20 mouse cellular contexts compared by ENCODE assay signal in the genomic region with DNA sequence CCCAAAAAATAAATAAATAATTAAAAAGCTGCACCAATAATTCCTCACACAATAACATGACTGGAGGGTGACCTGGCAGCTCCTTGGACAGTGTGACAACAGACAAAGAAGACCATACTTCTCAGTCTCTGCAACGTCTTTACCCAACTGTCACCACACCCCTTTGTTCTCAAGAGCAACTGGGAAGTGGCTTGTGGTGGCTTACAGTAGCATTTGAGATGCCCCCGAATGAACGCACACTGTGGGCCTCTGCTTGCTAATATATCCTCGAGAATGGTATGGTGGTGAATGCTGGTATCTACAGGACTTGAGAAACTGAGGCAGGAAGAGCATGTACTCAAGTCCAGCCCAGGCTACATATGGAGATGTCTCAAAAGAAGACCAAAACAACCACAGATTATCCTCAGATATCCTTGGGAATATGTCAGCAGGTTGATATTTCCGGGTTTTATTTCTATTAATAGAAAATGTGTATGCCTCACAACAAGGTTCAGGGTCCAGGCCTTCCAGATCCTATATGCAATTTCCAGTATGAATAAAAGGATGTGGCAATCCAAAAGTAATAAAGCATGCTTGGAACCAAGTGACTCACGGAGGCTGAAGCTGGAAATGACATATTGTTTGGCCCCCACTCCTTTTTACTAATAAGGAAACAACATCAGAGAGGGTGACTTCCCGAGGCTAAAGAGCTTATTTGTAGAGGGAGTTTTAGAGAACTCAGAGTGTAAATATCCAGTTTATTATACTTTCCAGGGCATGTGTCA. TPM values are rescaled to one million over a fixed set of nuclear protein-coding genes. Genes with fewer than 3 reads are reported as not detected.
DNase-seq lines count a peak whose midpoint lies in the region; ATAC-seq and TF ChIP-seq lines count a peak whose summit lies in the region.
"Had no signal": no experiment of that assay in that cellular context is flagged by ENCODE, and none has a peak within 500 bp of the region (broad histone marks: within the 10 kb centered on the region; RNA-seq: fewer than 3 reads in every experiment).

No protein-coding gene starts in this region.

- H3K4me2 ChIP-seq in lung, embryonic 14.5 days, result no peak overlapping the region
- no peak overlapping the region for H3K4me2 ChIP-seq in forebrain, embryonic 14.5 days (ENCODE audit: low read length)
- H3K4me2 ChIP-seq: embryonic facial prominence, embryonic 15.5 days; limb, embryonic 15.5 days had no signal

- 0 out of 2 replicates have a peak overlapping the region, but pooled peaks have one; percentile 19 for H3K27ac ChIP-seq in lung, embryonic 14.5 days (ENCODE audit: low read depth)
- H3K27ac ChIP-seq in MEL (ENCODE audit: control insufficient read depth, low read depth, low read length), result peak overlapping the region; percentile 78
- H3K27ac ChIP-seq in forebrain, embryonic 14.5 days (ENCODE audit: low read depth, low read length), result no peak overlapping the region
- H3K27ac ChIP-seq: embryonic facial prominence, embryonic 15.5 days; forebrain, embryonic 10.5 days; limb, embryonic 15.5 days had no signal

- no peak overlapping the region for H3K4me3 ChIP-seq in lung, embryonic 14.5 days (ENCODE audit: low read depth, low read length)
- H3K4me3 ChIP-seq in MEL (ENCODE audit: control insufficient read depth in 1 of 2, insufficient read depth in 1 of 2, low read depth in 2 of 2, low read length in 2 of 2), result no peak overlapping the region
- no peak overlapping the region for H3K4me3 ChIP-seq in forebrain, embryonic 14.5 days (ENCODE audit: low read depth, low read length)
- H3K4me3 ChIP-seq: embryonic facial prominence, embryonic 15.5 days; forebrain, embryonic 10.5 days; limb, embryonic 15.5 days had no signal

- peak in 1 of 2 experiments; percentile 44; a peak in 1 of 4 replicates for TF ChIP-seq EP300 in MEL (IDR thresholded peaks at IDR 0.05; ENCODE audit: low read depth in 1 of 2, low read length in 2 of 2)

- H3K36me3 ChIP-seq in lung, embryonic 14.5 days (ENCODE audit: insufficient read depth), result no peaks in the 10 kb centered on the region
- peaks cover 0 to 56% of the 10 kb centered on the region in 2 experiments; a peak in 2 of 4 replicates for H3K36me3 ChIP-seq in MEL (ENCODE audit: control insufficient read depth in 1 of 2, insufficient read depth in 2 of 2, low read length in 2 of 2)
- no peaks in the 10 kb centered on the region for H3K36me3 ChIP-seq in forebrain, embryonic 14.5 days (ENCODE audit: control insufficient read depth, insufficient read depth, low read length)
- H3K36me3 ChIP-seq: embryonic facial prominence, embryonic 15.5 days; forebrain, embryonic 10.5 days; limb, embryonic 15.5 days had no signal

- WGBS in lung, embryonic 14.5 days, result 61% methylated on average over 7 of the region's 7 CpGs
- WGBS in forebrain, embryonic 14.5 days, result 82% methylated on average over 7 of the region's 7 CpGs

- H3K4me1 ChIP-seq in lung, embryonic 14.5 days (ENCODE audit: insufficient read depth), result no peaks in the 10 kb centered on the region
- H3K4me1 ChIP-seq in MEL (ENCODE audit: control insufficient read depth in 1 of 2, insufficient read depth in 2 of 2, low read length in 2 of 2), result peaks cover 34 to 61% of the 10 kb centered on the region in 2 experiments
- H3K4me1 ChIP-seq in forebrain, embryonic 14.5 days (ENCODE audit: control insufficient read depth, insufficient read depth, low read length), result no peaks in the 10 kb centered on the region
- H3K4me1 ChIP-seq: embryonic facial prominence, embryonic 15.5 days; forebrain, embryonic 10.5 days; limb, embryonic 15.5 days had no signal

- H3K9ac ChIP-seq in lung, embryonic 14.5 days, result no peak overlapping the region
- H3K9ac ChIP-seq in MEL (ENCODE audit: control insufficient read depth, low read depth, low read length, poor library complexity, severe bottlenecking), result peak overlapping the region; percentile 22; the same call in 1 of the 2 replicates
- no peak overlapping the region for H3K9ac ChIP-seq in forebrain, embryonic 14.5 days (ENCODE audit: low read length)
- H3K9ac ChIP-seq: embryonic facial prominence, embryonic 15.5 days; limb, embryonic 15.5 days had no signal

- no peaks in the 10 kb centered on the region for H3K9me3 ChIP-seq in lung, embryonic 14.5 days (ENCODE audit: low read depth, low read length)
- no peaks in the 10 kb centered on the region for H3K9me3 ChIP-seq in MEL (replicated peaks; ENCODE audit: insufficient read depth, low read length)
- no peaks in the 10 kb centered on the region for H3K9me3 ChIP-seq in forebrain, embryonic 14.5 days (replicated peaks; ENCODE audit: control insufficient read depth, low read length)
- H3K9me3 ChIP-seq: embryonic facial prominence, embryonic 15.5 days; forebrain, embryonic 10.5 days; limb, embryonic 15.5 days had no signal

- TF ChIP-seq CTCF in lung, embryonic 14.5 days (IDR thresholded peaks at IDR 0.05; ENCODE audit: low read depth), result no peak
- no peak for TF ChIP-seq CTCF in MEL (IDR thresholded peaks at IDR 0.05 in 2 of 3, conservative IDR thresholded peaks at IDR 0.05 in 1 of 3; ENCODE audit: control insufficient read depth in 1 of 3, insufficient read depth in 1 of 3, low read depth in 2 of 3, low read length in 3 of 3, poor library complexity in 1 of 3, severe bottlenecking in 1 of 3)

- no peaks in the 10 kb centered on the region for H3K27me3 ChIP-seq in lung, embryonic 14.5 days (ENCODE audit: insufficient read depth, low read length)
- no peaks in the 10 kb centered on the region for H3K27me3 ChIP-seq in MEL (ENCODE audit: control insufficient read depth in 1 of 2, insufficient read depth in 2 of 2, low read length in 2 of 2)
- H3K27me3 ChIP-seq in forebrain, embryonic 14.5 days (replicated peaks; ENCODE audit: control insufficient read depth, insufficient read depth, low read length), result no peaks in the 10 kb centered on the region
- H3K27me3 ChIP-seq: embryonic facial prominence, embryonic 15.5 days; limb, embryonic 15.5 days had no signal

- ATAC-seq in lung, embryonic 14.5 days (ENCODE audit: insufficient read depth), result no peak
- ATAC-seq in monocyte, adult 5-6 weeks (replicated peaks; ENCODE audit: insufficient number of reproducible peaks, low FRiP score, low TSS enrichment, poor library complexity, severe bottlenecking), result 0 out of 2 replicates have a peak, but pooled peaks have one; percentile 45
- ATAC-seq in forebrain, embryonic 14.5 days, result no peak
- ATAC-seq: activated CD4-positive, CD25-positive, alpha-beta regulatory T cell, adult 4 months; midbrain, embryonic 16.5 days had no signal

- TF ChIP-seq POLR2A in MEL (IDR thresholded peaks at IDR 0.05; ENCODE audit: control insufficient read depth in 1 of 2, insufficient read depth in 1 of 2, low read depth in 1 of 2, low read length in 2 of 2, poor library complexity in 1 of 2), result peak in 1 of 2 experiments; percentile 41; a peak in 1 of 4 replicates

- DNase-seq in lung, embryonic 14.5 days, result peak; percentile 17
- DNase-seq in lung, postnatal 10 days, result no peak
- DNase-seq in MEL (ENCODE audit: low read depth, low spot score), result peak; percentile 74
- peak; percentile 33 for DNase-seq in induced T-regulatory cell, adult 2 months (ENCODE audit: low read depth)
- no peak for DNase-seq in right cerebral cortex, postnatal 25 days
- no peak for DNase-seq in forebrain, embryonic 14.5 days (ENCODE audit: low spot score)
- DNase-seq in layer of hippocampus, adult 18-20 months (ENCODE audit: low spot score in 2 of 2), result no peak
- DNase-seq: adrenal gland, postnatal 36 days; cerebellum, adult 11-12 months; cerebellum, postnatal 25 days; gastrocnemius, postnatal 25 days; layer of hippocampus, postnatal 36 days; thymus, postnatal 14 days had no signal

- no peaks in the 10 kb centered on the region for H3K79me2 ChIP-seq in MEL (ENCODE audit: control insufficient read depth, insufficient read depth, low read length, poor library complexity)

- no peak for TF ChIP-seq RAD21 in MEL (IDR thresholded peaks at IDR 0.05; ENCODE audit: low read depth, low read length)

TF ChIP-seq in MEL, 35 proteins besides CTCF, POLR2A, EP300 and RAD21 (continues in another document):
- TF ChIP-seq NELFE (IDR thresholded peaks at IDR 0.05; ENCODE audit: low read depth, low read length), result peak; percentile 7; the same call in 1 of the 2 replicates
- peak; percentile 55 for TF ChIP-seq MYB (IDR thresholded peaks at IDR 0.05; ENCODE audit: low read depth, low read length)
- peak; percentile 23; the same call in 1 of the 2 replicates for TF ChIP-seq MYC (IDR thresholded peaks at IDR 0.05; ENCODE audit: low read depth, low read length)
- peak; percentile 78 for TF ChIP-seq TBP (IDR thresholded peaks at IDR 0.05; ENCODE audit: low read depth, low read length)
- TF ChIP-seq ZNF384 (IDR thresholded peaks at IDR 0.05; ENCODE audit: low read depth, low read length), result no peak
- TF ChIP-seq ELF1 (IDR thresholded peaks at IDR 0.05; ENCODE audit: low read depth, low read length), result no peak
- TF ChIP-seq UBTF (IDR thresholded peaks at IDR 0.05; ENCODE audit: borderline replicate concordance, insufficient read depth, low read depth, low read length), result 0 out of 2 replicates have a peak, but pooled peaks have one; percentile 71
- peak; percentile 5; the same call in 1 of the 2 replicates for TF ChIP-seq ETS1 (IDR thresholded peaks at IDR 0.05; ENCODE audit: low read depth, low read length)
- 0 out of 2 replicates have a peak, but pooled peaks have one; percentile 23 for TF ChIP-seq HCFC1 (IDR thresholded peaks at IDR 0.05; ENCODE audit: low read depth, low read length)
- TF ChIP-seq SIN3A (IDR thresholded peaks at IDR 0.05; ENCODE audit: low read length), result no peak; the same call in 1 of the 2 replicates
- TF ChIP-seq MEF2A (IDR thresholded peaks at IDR 0.05; ENCODE audit: extremely low read depth, insufficient replicate concordance, low read depth, low read length, poor library complexity, severe bottlenecking), result no peak

RNA-seq across cellular contexts. Expression of gene Muc13, which starts 16.9 kb away (rescaled TPM):
- polyA plus RNA-seq in lung, embryonic 14.5 days (2014; fragmentation: Nextera tagmentation; extraction: Ambion mirVana), result not detected in 2 replicates
- 59.5 and 60.4 TPM in 2 replicates for total RNA-seq in MEL (2012; rRNA removed)
- polyA plus RNA-seq in MEL (2012; ENCODE audit: insufficient read depth in 1 of 2, insufficient read length in 2 of 2, low read depth in 1 of 2, low replicate concordance in 2 of 2, missing spikeins in 1 of 2), result 100 to 1,000 TPM in 1 of 2 experiments, not detected in 1; 129 TPM
- 0.11 to 1.6 TPM (median 1.4 TPM) in 3 replicates for total RNA-seq in monocyte, adult 5-6 weeks (2017)
- not detected in 2 replicates for polyA plus RNA-seq in forebrain, embryonic 14.5 days (2014; fragmentation: Nextera tagmentation; extraction: Ambion mirVana)
- total RNA-seq in layer of hippocampus, adult 18-20 months (2021), result not detected
- total RNA-seq: adrenal gland, postnatal 36 days; gastrocnemius, postnatal 25 days; layer of hippocampus, postnatal 36 days had no signal
- polyA plus RNA-seq: heart, postnatal 0 days; limb, embryonic 15.5 days; midbrain, embryonic 16.5 days had no signal

RNA-seq across cellular contexts. Expression of gene Itgb5, which starts 52.5 kb away (rescaled TPM):
- polyA plus RNA-seq in lung, embryonic 14.5 days (2014; fragmentation: Nextera tagmentation; extraction: Ambion mirVana), result 57.5 and 64.5 TPM in 2 replicates
- 0.16 and 0.27 TPM in 2 replicates for total RNA-seq in MEL (2012; rRNA removed)
- polyA plus RNA-seq in MEL (2012; ENCODE audit: insufficient read depth in 1 of 2, insufficient read length in 2 of 2, low read depth in 1 of 2, low replicate concordance in 2 of 2, missing spikeins in 1 of 2), result under 1 TPM in 1 of 2 experiments, not detected in 1; 0.58 TPM
- 77.9 to 109 TPM (median 85.1 TPM) in 3 replicates for total RNA-seq in monocyte, adult 5-6 weeks (2017)
- polyA plus RNA-seq in forebrain, embryonic 14.5 days (2014; fragmentation: Nextera tagmentation; extraction: Ambion mirVana), result 4.7 and 7.0 TPM in 2 replicates
- 10 to 100 TPM; 46.6 to 48.4 TPM for total RNA-seq in layer of hippocampus, adult 18-20 months (2021)

Comparison
In these comparisons a context has a peak if more than half of its experiments do, and no peak if none do; other contexts are left out.
1. DNase-seq: peak in lung, embryonic 14.5 days (single experiment), MEL (single experiment) and induced T-regulatory cell, adult 2 months (single experiment); none in lung, postnatal 10 days (single experiment), right cerebral cortex, postnatal 25 days (single experiment), forebrain, embryonic 14.5 days (single experiment) and layer of hippocampus, adult 18-20 months (0 of 2).
2. RNA of gene Muc13, which starts 16.9 kb away (total RNA-seq): 59.5 to 60.4 TPM in MEL; 0.11 to 1.6 TPM in monocyte, adult 5-6 weeks and not detected in layer of hippocampus, adult 18-20 months; every median in the first group is over 10 times any median in the second.
3. RNA of gene Itgb5, which starts 52.5 kb away (total RNA-seq): 77.9 to 109 TPM in monocyte, adult 5-6 weeks and 46.6 to 48.4 TPM in layer of hippocampus, adult 18-20 months; 0.16 to 0.27 TPM in MEL; every median in the first group is over 10 times any median in the second.